Mouse (Mus musculus): ENCODE data around the gene Cldn9.

The Cldn9 gene

DNA sequence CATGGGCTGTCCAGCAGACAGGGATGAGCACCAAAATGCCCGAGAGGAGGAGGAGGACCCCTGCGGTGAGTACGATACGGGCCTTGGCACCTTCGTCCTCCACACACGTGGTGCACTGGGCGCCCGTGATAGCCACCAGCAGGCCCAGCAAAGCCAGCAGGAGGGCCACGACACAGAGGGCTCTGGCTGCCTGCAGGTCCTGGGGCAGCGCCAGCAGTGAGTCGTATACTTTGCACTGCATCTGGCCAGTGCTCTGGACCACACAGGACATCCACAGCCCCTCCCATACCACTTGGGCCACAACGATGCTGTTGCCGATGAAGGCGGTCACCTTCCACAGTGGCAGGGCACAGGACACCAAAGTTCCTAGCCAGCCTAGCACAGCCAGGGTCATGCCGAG lies 600 bp downstream of the Cldn9 start:
- in situ Hi-C loops (cut with MboI; ENCODE audit: low pct_unique_long_range_greater_than_20kb in 1 of 2, low sequenced_read_pairs in 2 of 2, unreplicated experiment in 1 of 2) = no loop called here

GRCm38 (mm10) chr17:23682530-23682929 lies 1.3 kb downstream of the Cldn9 start:
- in situ Hi-C loops (cut with MboI; ENCODE audit: low pct_unique_long_range_greater_than_20kb in 1 of 2, low sequenced_read_pairs in 2 of 2, unreplicated experiment in 1 of 2) = no loop called here

DNA sequence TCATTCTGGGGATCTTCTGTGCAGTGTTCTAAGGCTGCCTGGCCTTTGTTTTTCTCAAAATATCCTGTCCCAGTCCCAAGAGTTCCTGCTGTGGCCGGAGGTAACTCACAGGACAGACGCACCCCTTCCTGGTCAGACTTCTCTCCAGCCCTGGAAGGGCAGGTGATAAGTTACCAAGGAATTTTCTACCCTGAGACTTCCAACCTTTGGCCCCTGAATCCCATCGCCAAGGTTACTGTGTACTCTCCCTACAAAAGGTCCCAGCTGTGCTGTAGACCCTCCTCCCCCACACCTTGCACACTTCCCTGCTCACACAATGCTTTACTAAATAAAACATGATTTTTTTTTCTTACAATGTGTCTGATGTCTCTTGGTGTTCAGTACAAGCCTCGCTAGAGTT lies 1.7 kb downstream of the Cldn9 start:
- in situ Hi-C loops (cut with MboI; ENCODE audit: low pct_unique_long_range_greater_than_20kb in 1 of 2, low sequenced_read_pairs in 2 of 2, unreplicated experiment in 1 of 2) = no loop called here

DNA sequence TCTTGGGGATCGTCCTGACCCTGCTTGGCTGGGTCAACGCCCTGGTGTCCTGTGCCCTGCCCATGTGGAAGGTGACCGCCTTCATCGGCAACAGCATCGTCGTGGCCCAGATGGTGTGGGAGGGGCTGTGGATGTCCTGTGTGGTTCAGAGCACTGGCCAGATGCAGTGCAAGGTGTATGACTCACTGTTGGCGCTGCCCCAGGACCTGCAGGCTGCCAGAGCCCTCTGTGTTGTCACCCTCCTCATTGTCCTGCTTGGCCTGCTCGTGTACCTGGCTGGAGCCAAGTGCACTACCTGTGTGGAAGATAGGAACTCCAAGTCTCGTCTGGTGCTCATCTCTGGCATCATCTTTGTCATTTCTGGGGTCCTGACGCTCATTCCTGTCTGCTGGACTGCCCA lies 2.7 kb downstream of the Cldn9 start:
- in situ Hi-C loops (cut with MboI; ENCODE audit: low pct_unique_long_range_greater_than_20kb in 1 of 2, low sequenced_read_pairs in 2 of 2, unreplicated experiment in 1 of 2) = no loop called here

DNA sequence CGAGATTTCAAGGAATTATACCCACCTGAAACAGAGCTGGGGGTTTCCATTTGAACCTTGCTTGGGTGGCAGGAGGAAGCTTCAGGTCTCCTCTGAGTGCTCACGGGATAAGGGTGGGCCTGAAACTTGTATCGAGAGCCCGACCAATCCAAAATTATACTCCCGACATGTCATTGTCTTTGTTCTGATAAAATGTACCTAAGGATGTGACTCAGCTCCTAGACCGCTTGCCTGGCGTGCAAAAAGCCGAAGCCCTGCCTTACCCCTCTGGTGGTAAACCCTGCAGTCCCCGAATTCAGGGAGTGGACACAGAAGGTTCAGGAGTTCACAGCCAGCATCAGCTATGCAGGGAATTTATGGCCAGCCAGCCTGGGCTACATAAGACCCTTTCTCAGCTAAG lies 3.5 kb downstream of the Cldn9 start:
- in situ Hi-C loops (cut with MboI; ENCODE audit: low pct_unique_long_range_greater_than_20kb in 1 of 2, low sequenced_read_pairs in 2 of 2, unreplicated experiment in 1 of 2) = no loop called here

DNA sequence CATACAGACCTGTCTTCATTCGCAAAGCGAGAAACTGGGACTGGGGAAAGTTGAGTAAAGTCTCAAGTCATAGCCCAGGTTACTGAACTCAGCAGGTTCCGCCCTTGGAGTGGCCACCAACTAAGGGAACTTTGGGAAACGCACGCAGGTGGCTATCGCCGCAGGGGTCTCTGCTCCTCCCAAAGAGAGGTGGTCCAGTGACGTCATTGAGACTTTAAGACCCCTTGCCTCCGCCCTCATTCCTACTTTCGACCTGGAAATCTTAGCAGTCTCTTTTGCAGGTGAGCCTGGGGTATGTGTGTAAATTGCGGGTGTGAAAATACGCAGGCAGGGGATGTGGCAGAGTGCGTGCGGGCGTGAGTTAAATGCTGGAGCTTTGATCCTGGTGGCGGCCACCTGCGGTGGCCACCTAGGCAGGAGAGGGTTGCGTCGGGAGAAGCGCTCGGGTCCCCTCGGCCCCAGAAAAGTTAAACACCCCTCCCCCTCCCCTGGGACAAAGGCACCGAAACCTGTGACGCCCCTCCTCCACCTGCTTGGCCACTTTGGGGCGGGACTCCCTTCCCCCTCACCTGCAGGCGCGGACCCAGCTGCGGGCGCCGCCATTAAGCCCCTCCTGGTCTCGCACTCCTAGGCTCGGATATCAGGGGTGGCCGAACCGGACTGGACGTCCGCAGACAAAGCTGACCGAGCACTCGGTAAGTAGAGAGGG lies 4.5 kb downstream of the Cldn9 start, which contains the start of gene Cldn6:
TSS of gene Cldn6 (plus strand) at position 123 of the 709 bp plus-strand sequence.
- in situ Hi-C loops (cut with MboI; ENCODE audit: low pct_unique_long_range_greater_than_20kb in 1 of 2, low sequenced_read_pairs in 2 of 2, unreplicated experiment in 1 of 2) = no loop called here

GRCm38 (mm10) chr17:23677236-23677679 lies 6.6 kb downstream of the Cldn9 start, which contains the start of gene Tnfrsf12a:
TSS of gene Tnfrsf12a (minus strand) at chr17:23677468.
- in situ Hi-C loops (cut with MboI; ENCODE audit: low pct_unique_long_range_greater_than_20kb in 1 of 2, low sequenced_read_pairs in 2 of 2, unreplicated experiment in 1 of 2) = no loop called here

DNA sequence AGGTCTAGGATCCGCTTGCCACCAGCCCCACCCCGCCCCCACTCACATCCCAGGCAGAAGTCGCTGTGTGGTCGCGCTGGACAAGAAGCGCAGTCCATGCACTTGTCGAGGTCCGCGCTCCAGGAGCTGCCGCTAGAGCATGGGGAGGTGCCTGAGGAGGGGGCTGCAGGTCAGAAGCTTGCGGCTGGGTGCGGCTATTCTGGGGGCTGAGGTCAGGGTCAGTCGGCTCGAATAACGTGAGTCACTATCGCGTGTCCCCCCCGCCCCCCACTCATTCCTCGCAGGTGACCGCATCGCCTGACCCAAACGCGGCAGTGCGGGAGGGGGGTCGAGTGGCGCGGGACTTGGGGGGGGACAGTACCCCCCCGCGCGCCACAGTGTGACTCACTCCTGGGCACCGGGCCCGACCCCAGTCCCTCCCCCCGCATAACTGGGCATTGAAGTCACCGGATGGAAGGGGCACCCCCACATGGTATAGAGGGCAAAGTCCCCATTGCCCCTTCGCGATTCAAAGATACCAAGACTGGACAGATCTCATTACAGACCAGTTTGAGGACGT lies 7.3 kb downstream of the Cldn9 start:
- in situ Hi-C loops (cut with MboI; ENCODE audit: low pct_unique_long_range_greater_than_20kb in 1 of 2, low sequenced_read_pairs in 2 of 2, unreplicated experiment in 1 of 2) = no loop called here

- in situ Hi-C loops (cut with MboI; ENCODE audit: low pct_unique_long_range_greater_than_20kb in 1 of 2, low sequenced_read_pairs in 2 of 2, unreplicated experiment in 1 of 2) = no loop called here
These were observed 8.1 kb downstream of the Cldn9 start for GRCm38 (mm10) chr17:23675564-23676281.

- in situ Hi-C loops (cut with MboI; ENCODE audit: low pct_unique_long_range_greater_than_20kb in 1 of 2, low sequenced_read_pairs in 2 of 2, unreplicated experiment in 1 of 2) = no loop called here
These were observed 8.7 kb downstream of the Cldn9 start for GRCm38 (mm10) chr17:23675127-23675526.

DNA sequence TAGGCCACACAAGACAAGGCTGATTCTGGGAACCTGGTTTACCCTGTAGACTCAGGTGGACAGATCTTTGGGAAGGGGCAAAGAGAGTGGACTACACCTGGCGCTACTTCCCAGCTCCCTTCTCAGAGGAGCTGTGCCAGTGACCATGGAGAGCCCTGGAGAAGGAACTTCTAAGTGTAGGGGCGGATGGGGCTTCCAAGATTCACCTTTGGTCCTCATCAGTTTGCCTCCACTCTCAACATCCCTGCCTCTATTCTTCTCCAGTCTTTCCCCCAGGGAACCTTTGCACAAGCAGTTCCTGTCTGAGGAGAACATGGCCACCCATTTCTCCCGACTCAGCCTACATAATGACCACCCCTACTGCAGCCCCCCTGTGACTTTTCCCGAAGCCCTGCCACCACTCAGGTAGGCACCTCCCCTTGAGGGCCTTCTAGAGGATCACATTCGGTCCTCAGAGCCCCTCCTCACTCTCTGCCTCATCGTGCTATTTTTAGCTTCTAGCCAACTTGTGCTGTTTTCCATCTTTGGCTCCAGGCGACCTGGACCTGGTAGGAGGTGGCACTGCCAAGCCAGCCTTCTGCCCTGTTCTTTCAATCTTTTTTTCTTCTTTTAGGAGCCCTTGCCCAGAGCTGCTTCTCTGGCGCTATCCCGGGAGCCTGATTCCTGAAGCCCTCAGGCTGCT lies 9.4 kb downstream of the Cldn9 start:
- in situ Hi-C loops (cut with MboI; ENCODE audit: low pct_unique_long_range_greater_than_20kb in 1 of 2, low sequenced_read_pairs in 2 of 2, unreplicated experiment in 1 of 2) = loop anchor here in 1 of 2 experiments (5.0 kb wide), 1 partner anchor 33 kb away; no protein-coding TSS in a partner anchor

GRCm38 (mm10) chr17:23673424-23674073 lies 10.3 kb downstream of the Cldn9 start, which contains the start of the genes Hcfc1r1 and Thoc6:
TSS of gene Hcfc1r1 (plus strand) at chr17:23673596.
TSS of gene Thoc6 (minus strand) at chr17:23673882.
- in situ Hi-C loops (cut with MboI; ENCODE audit: low pct_unique_long_range_greater_than_20kb in 1 of 2, low sequenced_read_pairs in 2 of 2, unreplicated experiment in 1 of 2) = loop anchor here in 1 of 2 experiments (5.0 kb wide), 1 partner anchor 34 kb away; no protein-coding TSS in a partner anchor

- in situ Hi-C loops (cut with MboI; ENCODE audit: low pct_unique_long_range_greater_than_20kb in 1 of 2, low sequenced_read_pairs in 2 of 2, unreplicated experiment in 1 of 2) = loop anchor here in 1 of 2 experiments (5.0 kb wide), 1 partner anchor 35 kb away; no protein-coding TSS in a partner anchor
These were observed 11.1 kb downstream of the Cldn9 start for GRCm38 (mm10) chr17:23672761-23673160.

GRCm38 (mm10) chr17:23671519-23671918 lies 12.3 kb downstream of the Cldn9 start:
- in situ Hi-C loops (cut with MboI; ENCODE audit: low pct_unique_long_range_greater_than_20kb in 1 of 2, low sequenced_read_pairs in 2 of 2, unreplicated experiment in 1 of 2) = loop anchor here in 1 of 2 experiments (5.0 kb wide), 1 partner anchor 36 kb away; no protein-coding TSS in a partner anchor

GRCm38 (mm10) chr17:23670516-23671074 lies 13.2 kb downstream of the Cldn9 start:
- in situ Hi-C loops (cut with MboI; ENCODE audit: low pct_unique_long_range_greater_than_20kb in 1 of 2, low sequenced_read_pairs in 2 of 2, unreplicated experiment in 1 of 2) = loop anchor here in 1 of 2 experiments (5.0 kb wide), 1 partner anchor 37 kb away; no protein-coding TSS in a partner anchor

GRCm38 (mm10) chr17:23665511-23665910 lies 18.3 kb downstream of the Cldn9 start:
- in situ Hi-C loops (cut with MboI; ENCODE audit: low pct_unique_long_range_greater_than_20kb in 1 of 2, low sequenced_read_pairs in 2 of 2, unreplicated experiment in 1 of 2) = no loop called here

DNA sequence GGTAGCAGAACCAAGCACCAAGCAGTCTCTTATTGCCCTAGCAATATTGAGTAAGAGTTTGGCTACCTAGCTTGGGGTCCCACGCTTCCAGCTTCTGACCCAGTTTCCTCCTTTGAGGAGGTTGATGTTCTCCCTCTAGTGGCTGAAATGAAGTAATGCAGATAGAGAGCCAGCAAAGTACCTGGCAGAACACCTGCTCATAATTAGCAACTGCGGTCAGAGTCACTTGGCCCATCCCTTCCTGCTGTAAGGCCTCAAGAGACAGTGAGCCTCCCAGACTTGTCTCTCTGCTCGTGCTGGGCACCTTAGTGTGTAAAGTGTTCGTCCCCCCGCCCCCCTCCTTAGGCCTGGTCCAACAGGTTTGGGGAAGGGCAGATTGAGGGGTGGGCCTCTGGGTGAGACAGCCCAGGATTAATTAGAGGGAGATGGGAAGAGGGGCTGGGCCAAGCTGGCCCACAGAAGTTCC lies 19.2 kb downstream of the Cldn9 start:
- in situ Hi-C loops (cut with MboI; ENCODE audit: low pct_unique_long_range_greater_than_20kb in 1 of 2, low sequenced_read_pairs in 2 of 2, unreplicated experiment in 1 of 2) = loop anchor here in 1 of 2 experiments (5.0 kb wide), 1 partner anchor 43 kb away; no protein-coding TSS in a partner anchor

Data from mouse embryonic stem cell (cell line).